Mouse (Mus musculus) CH12F3 (cell line): Measurements from ENCODE around the gene Pno1.

Experiments
- in situ Hi-C: fragments of 300-500 bp; cut with MboI; formaldehyde crosslinking; loops from 2 replicates; pipeline ENCODE4 v1.14.3; 2020; ENCODE audit warnings: low sequenced_read_pairs

The Pno1 gene

GRCm38 (mm10) chr11:17180753-17181152, 30.6 kb downstream of the Pno1 start:
- in situ Hi-C loops: no loop called here

GRCm38 (mm10) chr11:17176638-17177037, 34.7 kb downstream of the Pno1 start:
- in situ Hi-C loops: no loop called here

GRCm38 (mm10) chr11:17172300-17172699, 39.1 kb downstream of the Pno1 start:
- in situ Hi-C loops: no loop called here

- in situ Hi-C loops: no loop called here
These were observed 40.2 kb downstream of the Pno1 start for GRCm38 (mm10) chr11:17170938-17171729.

GRCm38 (mm10) chr11:17169262-17169661, 42.1 kb downstream of the Pno1 start:
- in situ Hi-C loops: no loop called here

- in situ Hi-C loops: no loop called here
These were observed 44.7 kb downstream of the Pno1 start for GRCm38 (mm10) chr11:17166627-17167026.

GRCm38 (mm10) chr11:17163956-17164355, 47.4 kb downstream of the Pno1 start:
- in situ Hi-C loops: no loop called here

GRCm38 (mm10) chr11:17160242-17160641, 51.1 kb downstream of the Pno1 start:
- in situ Hi-C loops: no loop called here

- in situ Hi-C loops: no loop called here
These were observed 51.6 kb downstream of the Pno1 start for GRCm38 (mm10) chr11:17159738-17160241.

GRCm38 (mm10) chr11:17158858-17159737, 52.3 kb downstream of the Pno1 start, which contains the start of gene Ppp3r1:
Gene Ppp3r1 (plus strand): TSS chr11:17159263.
- in situ Hi-C loops: no loop called here
